Comparison of ENCODE assay signal across 17 mouse cellular contexts in genomic region chr6:147506496-147506895, GRCm38 (mm10). TPM values are rescaled to one million over a fixed set of nuclear protein-coding genes. Genes with fewer than 3 reads are reported as not detected.
DNase-seq lines count a peak whose midpoint lies in the region; ATAC-seq and TF ChIP-seq lines count a peak whose summit lies in the region.
"Had no signal": no experiment of that assay in that cellular context is flagged by ENCODE, and none has a peak within 500 bp of the region (broad histone marks: within the 10 kb centered on the region; RNA-seq: fewer than 3 reads in every experiment).

No protein-coding gene starts in this region.

- no peak overlapping the region for H3K27ac ChIP-seq in layer of hippocampus, adult 2 months
- H3K27ac ChIP-seq in stomach, postnatal 0 days (replicated peaks), result no peak overlapping the region
- H3K27ac ChIP-seq in kidney, embryonic 14.5 days (ENCODE audit: low read depth, low read length), result no peak overlapping the region
- H3K27ac ChIP-seq: hindbrain, embryonic 10.5 days; midbrain, embryonic 12.5 days had no signal

- H3K9ac ChIP-seq in stomach, postnatal 0 days (ENCODE audit: low read length), result no peak overlapping the region
- no peak overlapping the region for H3K9ac ChIP-seq in kidney, embryonic 14.5 days (ENCODE audit: low read depth, low read length)
- H3K9ac ChIP-seq: midbrain, embryonic 12.5 days had no signal

- ATAC-seq in frontal cortex, adult (ENCODE audit: low TSS enrichment), result peak; percentile 62
- ATAC-seq in stomach, postnatal 0 days (ENCODE audit: low FRiP score, low TSS enrichment), result 0 out of 2 replicates have a peak, but pooled peaks have one; percentile 57
- ATAC-seq in kidney, embryonic 14.5 days (ENCODE audit: low FRiP score, low TSS enrichment), result no peak
- ATAC-seq: forebrain, embryonic 16.5 days had no signal

- no peaks in the 10 kb centered on the region for H3K4me1 ChIP-seq in stomach, postnatal 0 days (replicated peaks; ENCODE audit: control insufficient read depth, insufficient read depth)
- no peaks in the 10 kb centered on the region for H3K4me1 ChIP-seq in kidney, embryonic 14.5 days (ENCODE audit: control insufficient read depth, insufficient read depth, low read length)
- H3K4me1 ChIP-seq: hindbrain, embryonic 10.5 days; midbrain, embryonic 12.5 days had no signal

- H3K36me3 ChIP-seq in stomach, postnatal 0 days (ENCODE audit: control insufficient read depth, insufficient read depth, low read length), result no peaks in the 10 kb centered on the region
- no peaks in the 10 kb centered on the region for H3K36me3 ChIP-seq in kidney, embryonic 14.5 days (ENCODE audit: control insufficient read depth, insufficient read depth, low read length)
- H3K36me3 ChIP-seq: hindbrain, embryonic 10.5 days; midbrain, embryonic 12.5 days had no signal

- H3K4me2 ChIP-seq in stomach, postnatal 0 days (replicated peaks; ENCODE audit: low read depth), result peak overlapping the region; percentile 2; the same call in 1 of the 2 replicates
- no peak overlapping the region for H3K4me2 ChIP-seq in kidney, embryonic 14.5 days (replicated peaks; ENCODE audit: low read depth, low read length)
- H3K4me2 ChIP-seq: midbrain, embryonic 12.5 days had no signal

- no peak for TF ChIP-seq CTCF in layer of hippocampus, adult 2 months (conservative IDR thresholded peaks at IDR 0.05)
- TF ChIP-seq CTCF in stomach, postnatal 0 days (IDR thresholded peaks at IDR 0.05; ENCODE audit: low read depth), result no peak

- DNase-seq in frontal cortex, postnatal 10 days (ENCODE audit: low spot score in 2 of 2), result no peak
- no peak for DNase-seq in layer of hippocampus, adult 2 months (ENCODE audit: low spot score in 2 of 2)
- DNase-seq in layer of hippocampus, adult 11-12 months (ENCODE audit: low spot score), result no peak
- peak; percentile 24 for DNase-seq in fibroblast of lung, adult 2 months (ENCODE audit: low read depth)
- DNase-seq in stomach, postnatal 0 days (ENCODE audit: low spot score), result no peak
- no peak for DNase-seq in urinary bladder, postnatal 14 days (ENCODE audit: low spot score)
- DNase-seq: embryo, embryonic 11 days; kidney, adult 2 months; layer of hippocampus, postnatal 36 days; lung, adult 18-20 months; thymus, postnatal 4 days had no signal

- H3K9me3 ChIP-seq in stomach, postnatal 0 days (ENCODE audit: control insufficient read depth, low read length), result no peaks in the 10 kb centered on the region
- H3K9me3 ChIP-seq in kidney, embryonic 14.5 days (ENCODE audit: control insufficient read depth, low read length), result no peaks in the 10 kb centered on the region
- H3K9me3 ChIP-seq: hindbrain, embryonic 10.5 days; midbrain, embryonic 12.5 days had no signal

- 41% methylated on average over 10 of the region's 10 CpGs for WGBS in stomach, postnatal 0 days
- 88% methylated on average over 10 of the region's 10 CpGs for WGBS in kidney, embryonic 14.5 days

- no peaks in the 10 kb centered on the region for H3K27me3 ChIP-seq in stomach, postnatal 0 days (ENCODE audit: control insufficient read depth, insufficient read depth, low read length)
- H3K27me3 ChIP-seq in kidney, embryonic 14.5 days (ENCODE audit: control insufficient read depth, insufficient read depth, low read length), result no peaks in the 10 kb centered on the region
- H3K27me3 ChIP-seq: midbrain, embryonic 12.5 days had no signal

- TF ChIP-seq EP300 in stomach, postnatal 0 days (optimal IDR thresholded peaks at IDR 0.05), result no peak

- H3K4me3 ChIP-seq in layer of hippocampus, adult 2 months, result peak overlapping the region; percentile 10; the same call in 1 of the 2 replicates
- no peak overlapping the region for H3K4me3 ChIP-seq in stomach, postnatal 0 days (ENCODE audit: low read depth, low read length)
- H3K4me3 ChIP-seq in kidney, embryonic 14.5 days (ENCODE audit: low read length), result no peak overlapping the region
- H3K4me3 ChIP-seq: erythroblast, embryonic 14.5 days; hindbrain, embryonic 10.5 days; midbrain, embryonic 12.5 days had no signal

RNA-seq across cellular contexts. Expression of gene Ccdc91, which starts 30.9 kb away (rescaled TPM):
- 10 to 100 TPM; 33.3 to 34.2 TPM for total RNA-seq in layer of hippocampus, adult 2 months (2021)
- polyA plus RNA-seq in stomach, postnatal 0 days (2015; fragmentation: Nextera tagmentation; extraction: Ambion mirVana), result 16.2 and 17.2 TPM in 2 replicates
- polyA plus RNA-seq in kidney, embryonic 14.5 days (2014; fragmentation: Nextera tagmentation; extraction: Ambion mirVana), result 19.5 and 21.1 TPM in 2 replicates
